Mouse (Mus musculus): ENCODE results near the gene Mpeg1. TPM values are rescaled to one million over a fixed set of nuclear protein-coding genes. Genes with fewer than 3 reads are reported as not detected.

Mpeg1 gene
- polyA plus RNA-seq, 1 experiment, result 0.06 TPM

DNA sequence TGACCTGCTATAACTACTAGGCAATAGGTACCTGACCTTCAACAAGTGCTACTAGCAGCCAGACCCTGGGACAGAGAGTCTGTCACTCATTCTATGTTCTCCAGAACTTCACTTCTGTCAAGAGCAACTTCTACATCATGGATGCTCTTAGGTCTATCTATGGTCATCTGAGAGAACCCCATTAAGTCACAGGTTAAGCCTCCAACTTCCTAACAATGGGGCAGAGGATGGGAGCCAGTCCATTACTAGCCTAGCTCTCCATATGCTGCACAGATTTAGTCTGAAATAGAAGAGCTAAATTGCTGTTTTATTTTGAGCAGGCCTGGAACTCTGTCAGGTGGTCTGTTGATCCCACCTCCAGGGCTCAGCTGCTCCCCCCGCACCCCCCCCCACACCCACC is 38.4 kb downstream of the Mpeg1 start:
- Histone ChIP-seq H3K4me3 (peak overlapping the region; percentile 50), H3K79me2 (ENCODE audit: control insufficient read depth, insufficient read depth) (peaks cover 43% of the 10 kb centered on the region), H3K4me2 (ENCODE audit: low read depth) (peak overlapping the region; percentile 98), H3K27me3 (ENCODE audit: control insufficient read depth, insufficient read depth, insufficient read length) (no peaks in the 10 kb centered on the region), H3ac (ENCODE audit: control insufficient read depth, insufficient read length) (no peak overlapping the region), H3K36me3 (ENCODE audit: control insufficient read depth, insufficient read depth) (peaks cover 4% of the 10 kb centered on the region)
- TF ChIP-seq CEBPB (IDR thresholded peaks at IDR 0.05; ENCODE audit: insufficient read depth, poor library complexity, severe bottlenecking), result no peak
- TF ChIP-seq MAX (IDR thresholded peaks at IDR 0.05; ENCODE audit: low read depth), result no peak
- TF ChIP-seq REST (IDR thresholded peaks at IDR 0.05; ENCODE audit: insufficient read depth, insufficient read length), result no peak
- TF ChIP-seq TCF12 (IDR thresholded peaks at IDR 0.05; ENCODE audit: insufficient read depth, poor library complexity, severe bottlenecking), result no peak
- no peak for TF ChIP-seq MYOD1 (IDR thresholded peaks at IDR 0.05; ENCODE audit: control insufficient read depth in 1 of 3, insufficient read length in 2 of 3, low read depth in 2 of 3)
- TF ChIP-seq POLR2AphosphoS2 (IDR thresholded peaks at IDR 0.05; ENCODE audit: insufficient read length, low read depth), result no peak
- no peak for TF ChIP-seq MYOG (IDR thresholded peaks at IDR 0.05; ENCODE audit: control insufficient read depth in 1 of 3, insufficient read depth in 1 of 3, insufficient read length in 2 of 3, low read depth in 2 of 3)
- no peak for TF ChIP-seq TCF3 (IDR thresholded peaks at IDR 0.05; ENCODE audit: insufficient read length, low read depth)
- TF ChIP-seq SRF (IDR thresholded peaks at IDR 0.05; ENCODE audit: control insufficient read depth, insufficient read length, low read depth), result no peak

DNA sequence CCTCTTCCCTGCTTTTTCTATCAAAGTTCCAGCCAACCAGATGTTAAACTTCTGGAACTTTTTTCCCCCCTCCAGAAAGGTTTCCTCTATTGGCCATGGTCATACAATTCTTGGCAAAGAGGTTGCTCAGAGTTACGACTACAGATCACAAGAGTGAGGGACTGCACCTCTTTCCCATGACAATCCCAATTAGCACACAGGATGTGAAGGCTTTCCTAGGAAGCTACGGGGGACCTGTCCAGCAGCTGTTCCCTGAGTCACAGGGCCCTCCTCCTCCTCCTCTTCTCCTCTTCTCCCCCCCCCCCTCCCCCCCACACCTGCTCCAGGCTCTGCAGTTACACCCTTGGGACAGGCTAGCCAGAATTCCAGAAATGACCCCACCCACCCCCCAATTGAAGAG is 38.9 kb downstream of the Mpeg1 start:
- peaks cover 43% of the 10 kb centered on the region for H3K79me2 ChIP-seq (ENCODE audit: control insufficient read depth, insufficient read depth)
- peak overlapping the region; percentile 50 for H3K4me3 ChIP-seq
- H3ac ChIP-seq (ENCODE audit: control insufficient read depth, insufficient read length), result no peak overlapping the region
- H3K36me3 ChIP-seq (ENCODE audit: control insufficient read depth, insufficient read depth), result peaks cover 4% of the 10 kb centered on the region
- peak; percentile 36 for TF ChIP-seq TCF3 (IDR thresholded peaks at IDR 0.05; ENCODE audit: insufficient read length, low read depth)
- TF ChIP-seq MYOG (IDR thresholded peaks at IDR 0.05; ENCODE audit: control insufficient read depth in 1 of 3, insufficient read depth in 1 of 3, insufficient read length in 2 of 3, low read depth in 2 of 3), result peak in 2 of 3 experiments; percentile 23 to 91
- TF ChIP-seq REST (IDR thresholded peaks at IDR 0.05; ENCODE audit: insufficient read depth, insufficient read length), result no peak
- peak; percentile 15 for TF ChIP-seq TCF12 (IDR thresholded peaks at IDR 0.05; ENCODE audit: insufficient read depth, poor library complexity, severe bottlenecking)
- no peak for TF ChIP-seq SRF (IDR thresholded peaks at IDR 0.05; ENCODE audit: control insufficient read depth, insufficient read length, low read depth)
- TF ChIP-seq POLR2A (IDR thresholded peaks at IDR 0.05; ENCODE audit: insufficient read length, low read depth), result no peak
- TF ChIP-seq USF1 (IDR thresholded peaks at IDR 0.05; ENCODE audit: low read depth), result no peak
- TF ChIP-seq POLR2AphosphoS2 (IDR thresholded peaks at IDR 0.05; ENCODE audit: insufficient read length, low read depth), result no peak
- TF ChIP-seq MAX (IDR thresholded peaks at IDR 0.05; ENCODE audit: low read depth), result no peak
- TF ChIP-seq CEBPB (IDR thresholded peaks at IDR 0.05; ENCODE audit: insufficient read depth, poor library complexity, severe bottlenecking), result no peak
- TF ChIP-seq MYOD1 (IDR thresholded peaks at IDR 0.05; ENCODE audit: control insufficient read depth in 1 of 3, insufficient read length in 2 of 3, low read depth in 2 of 3), result peak in 2 of 3 experiments; percentile 78 to 86
- TF ChIP-seq E2F4 (IDR thresholded peaks at IDR 0.05; ENCODE audit: insufficient read depth), result no peak
- peak overlapping the region; percentile 98 for H3K4me2 ChIP-seq (ENCODE audit: low read depth)
- H3K27me3 ChIP-seq (ENCODE audit: control insufficient read depth, insufficient read depth, insufficient read length), result no peaks in the 10 kb centered on the region

DNA sequence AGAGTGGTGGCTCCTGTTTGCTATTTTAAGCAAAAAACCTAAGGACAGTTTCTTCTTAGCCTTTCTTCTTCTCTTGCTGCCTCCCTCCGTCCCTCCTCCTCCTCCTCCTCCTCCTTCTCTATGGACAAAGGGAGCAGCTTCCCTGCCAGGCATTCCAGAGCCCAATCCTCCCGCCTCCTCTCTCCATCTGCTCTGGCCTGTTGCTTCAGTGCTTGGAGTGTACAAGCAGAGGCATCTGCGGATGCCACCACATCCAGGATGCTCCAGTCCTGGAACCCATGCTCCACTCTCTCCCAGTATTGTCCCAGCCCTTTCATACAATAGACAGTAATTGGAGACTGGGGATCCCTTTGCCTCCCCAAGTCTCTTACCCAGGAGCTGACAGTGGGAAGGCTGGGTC is 39.5 kb downstream of the Mpeg1 start:
- peaks cover 4% of the 10 kb centered on the region for H3K36me3 ChIP-seq (ENCODE audit: control insufficient read depth, insufficient read depth)
- H3ac ChIP-seq (ENCODE audit: control insufficient read depth, insufficient read length), result peak overlapping the region; percentile 83
- TF ChIP-seq REST (IDR thresholded peaks at IDR 0.05; ENCODE audit: insufficient read depth, insufficient read length), result no peak
- TF ChIP-seq POLR2A (IDR thresholded peaks at IDR 0.05; ENCODE audit: insufficient read length, low read depth), result peak; percentile 57
- no peak for TF ChIP-seq USF1 (IDR thresholded peaks at IDR 0.05; ENCODE audit: low read depth)
- no peak for TF ChIP-seq CEBPB (IDR thresholded peaks at IDR 0.05; ENCODE audit: insufficient read depth, poor library complexity, severe bottlenecking)
- no peak for TF ChIP-seq SRF (IDR thresholded peaks at IDR 0.05; ENCODE audit: control insufficient read depth, insufficient read length, low read depth)
- no peak for TF ChIP-seq TCF12 (IDR thresholded peaks at IDR 0.05; ENCODE audit: insufficient read depth, poor library complexity, severe bottlenecking)
- peak; percentile 61 for TF ChIP-seq POLR2AphosphoS2 (IDR thresholded peaks at IDR 0.05; ENCODE audit: insufficient read length, low read depth)
- TF ChIP-seq MAX (IDR thresholded peaks at IDR 0.05; ENCODE audit: low read depth), result no peak
- no peak for TF ChIP-seq TCF3 (IDR thresholded peaks at IDR 0.05; ENCODE audit: insufficient read length, low read depth)
- TF ChIP-seq E2F4 (IDR thresholded peaks at IDR 0.05; ENCODE audit: insufficient read depth), result no peak
- TF ChIP-seq MYOD1 (IDR thresholded peaks at IDR 0.05; ENCODE audit: control insufficient read depth in 1 of 3, insufficient read length in 2 of 3, low read depth in 2 of 3), result peak in 1 of 3 experiments; percentile 57
- peak in 1 of 3 experiments; percentile 59 for TF ChIP-seq MYOG (IDR thresholded peaks at IDR 0.05; ENCODE audit: control insufficient read depth in 1 of 3, insufficient read depth in 1 of 3, insufficient read length in 2 of 3, low read depth in 2 of 3)
- H3K27me3 ChIP-seq (ENCODE audit: control insufficient read depth, insufficient read depth, insufficient read length), result no peaks in the 10 kb centered on the region
- peaks cover 39% of the 10 kb centered on the region for H3K79me2 ChIP-seq (ENCODE audit: control insufficient read depth, insufficient read depth)
- H3K4me3 ChIP-seq, result peak overlapping the region; percentile 50
- H3K4me2 ChIP-seq (ENCODE audit: low read depth), result peak overlapping the region; percentile 98

DNA sequence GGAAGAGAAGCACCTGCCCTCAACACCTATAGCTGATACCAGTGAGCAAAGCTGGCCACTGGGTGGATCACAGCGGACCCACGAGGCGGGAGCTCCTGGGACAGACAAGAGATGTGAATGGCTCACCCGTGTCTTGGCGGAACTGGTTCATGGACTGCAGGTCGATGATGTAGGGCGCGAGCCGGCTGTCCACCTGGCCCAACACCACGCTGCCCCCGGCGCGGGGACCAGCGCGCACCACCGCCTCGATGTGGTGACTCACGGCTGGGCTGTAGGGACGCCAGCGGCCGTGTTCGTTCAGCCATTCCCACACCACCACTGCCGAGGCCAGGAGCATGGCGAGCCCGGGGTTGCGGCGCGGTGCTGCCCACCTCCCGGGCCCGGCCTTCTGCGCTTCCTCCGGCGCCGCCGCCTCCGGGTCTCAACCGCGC is 40.3 kb downstream of the Mpeg1 start:
- Histone ChIP-seq H3K36me3 (ENCODE audit: control insufficient read depth, insufficient read depth) (peaks cover 4% of the 10 kb centered on the region), H3K4me3 (peak overlapping the region; percentile 50), H3K4me2 (ENCODE audit: low read depth) (peak overlapping the region; percentile 98), H3ac (ENCODE audit: control insufficient read depth, insufficient read length) (peak overlapping the region; percentile 83), H3K79me2 (ENCODE audit: control insufficient read depth, insufficient read depth) (peaks cover 31% of the 10 kb centered on the region), H3K27me3 (ENCODE audit: control insufficient read depth, insufficient read depth, insufficient read length) (no peaks in the 10 kb centered on the region)
- TF ChIP-seq POLR2A (IDR thresholded peaks at IDR 0.05; ENCODE audit: insufficient read length, low read depth) (peak; percentile 47), SRF (IDR thresholded peaks at IDR 0.05; ENCODE audit: control insufficient read depth, insufficient read length, low read depth) (no peak), TCF12 (IDR thresholded peaks at IDR 0.05; ENCODE audit: insufficient read depth, poor library complexity, severe bottlenecking) (no peak), MYOD1 (IDR thresholded peaks at IDR 0.05; ENCODE audit: control insufficient read depth in 1 of 3, insufficient read length in 2 of 3, low read depth in 2 of 3) (peak in 1 of 3 experiments; percentile 49), MYOG (IDR thresholded peaks at IDR 0.05; ENCODE audit: control insufficient read depth in 1 of 3, insufficient read depth in 1 of 3, insufficient read length in 2 of 3, low read depth in 2 of 3) (peak in 1 of 3 experiments; percentile 32)

All from myocyte (in vitro differentiated cells).